Mouse (Mus musculus) lung, postnatal 0 days (tissue): Measurements from ENCODE around the gene Olfr92.

Source experiments
- CTCF ChIP-seq: IDR thresholded peaks from 2 replicates; pipeline ENCODE4 v1.5.1; 2016; ENCODE audit warnings: antibody characterized with exemption, mild to moderate bottlenecking
- EP300 ChIP-seq: IDR thresholded peaks from 2 replicates; pipeline ENCODE4 v1.6.1; 2016; ENCODE audit warnings: antibody characterized with exemption, mild to moderate bottlenecking, control low read depth

GRCm38 (mm10) chr17:37070121-37070520 lies 49.8 kb downstream of the Olfr92 start:
- TF ChIP-seq CTCF = no peak
- TF ChIP-seq EP300 = no peak
